Mouse (Mus musculus) ES-E14 (cell line): Measurements from ENCODE around the gene Mog. TPM values are rescaled to one million over a fixed set of nuclear protein-coding genes. Genes with fewer than 3 reads are reported as not detected.

Source experiments
- DNase-seq: peaks from one replicate; pipeline ENCODE4 v3.0.0-alpha.2; 2013; ENCODE audit warnings: low read depth, low spot score
- H3K27ac ChIP-seq: 2 replicates; pipeline ENCODE4 v1.5.1; 2012; ENCODE audit warnings: low read depth, mild to moderate bottlenecking, low read length, moderate library complexity, mixed read lengths; ENCODE audit not compliant: poor library complexity, insufficient read depth, severe bottlenecking
- H3K36me3 ChIP-seq: 2 replicates; pipeline ENCODE4 v1.6.1; 2012; ENCODE audit warnings: mild to moderate bottlenecking, low read length, moderate library complexity, mixed read lengths; ENCODE audit not compliant: control insufficient read depth, poor library complexity, insufficient read depth, severe bottlenecking
- H3K4me1 ChIP-seq, 2 experiments: fragments of 150-350 bp in 1 of 2; sonication (generic) in 1 of 2; 2 replicates each; pipeline ENCODE4 v1.6.1; 2012; ENCODE audit warnings: low read length in 2 of 2, mild to moderate bottlenecking in 1 of 2, mixed read lengths in 1 of 2; ENCODE audit not compliant: control insufficient read depth in 2 of 2, insufficient read depth in 2 of 2, poor library complexity in 1 of 2
- H3K4me3 ChIP-seq, 2 experiments: fragments of 150-350 bp in 1 of 2; sonication (generic) in 1 of 2; 2 replicates each; pipeline ENCODE4 v1.5.1; 2012; ENCODE audit warnings: low read length in 2 of 2, low read depth in 1 of 2, mild to moderate bottlenecking in 1 of 2, mixed read lengths in 1 of 2; ENCODE audit not compliant: insufficient read depth in 1 of 2, poor library complexity in 1 of 2, severe bottlenecking in 1 of 2
- H3K9ac ChIP-seq: 2 replicates; pipeline ENCODE4 v1.6.1; 2012; ENCODE audit warnings: low read depth, mild to moderate bottlenecking, low read length, mixed read lengths; ENCODE audit not compliant: poor library complexity, insufficient read depth, severe bottlenecking
- H3K9me3 ChIP-seq: fragments of 150-350 bp; sonication (generic); 2 replicates; pipeline ENCODE4 v1.6.1; 2012; ENCODE audit warnings: low read depth, mild to moderate bottlenecking, low read length; ENCODE audit not compliant: control insufficient read depth, insufficient read depth
- CHD2 ChIP-seq: IDR thresholded peaks from 2 replicates; pipeline ENCODE4 v1.6.1; 2014; ENCODE audit warnings: mild to moderate bottlenecking, low read depth, low read length, inconsistent platforms
- HCFC1 ChIP-seq: IDR thresholded peaks from 2 replicates; pipeline ENCODE4 v1.6.1; 2012; ENCODE audit warnings: low read length, inconsistent platforms, borderline replicate concordance; ENCODE audit not compliant: insufficient read depth
- MAFK ChIP-seq: IDR thresholded peaks from 2 replicates; pipeline ENCODE4 v1.6.1; 2014; ENCODE audit warnings: mild to moderate bottlenecking, low read depth, low read length, inconsistent platforms; ENCODE audit not compliant: insufficient read depth
- ZC3H11A ChIP-seq: IDR thresholded peaks from 2 replicates; pipeline ENCODE4 v1.6.1; 2012; ENCODE audit warnings: low read depth, mild to moderate bottlenecking, inconsistent platforms, low read length, borderline replicate concordance
- ZNF384 ChIP-seq: IDR thresholded peaks from 2 replicates; pipeline ENCODE4 v1.6.1; 2012; ENCODE audit warnings: low read depth, low read length, inconsistent platforms
- in situ Hi-C, 2 experiments: fragments of 600-800 bp; cut with MboI; formaldehyde crosslinking; loops; one replicate each; pipeline ENCODE4 v1.15.1; 2025; ENCODE audit warnings: low sequenced_read_pairs in 2 of 2, inconsistent platforms in 1 of 2; ENCODE audit not compliant: unreplicated experiment in 2 of 2
- total RNA-seq: library from RNA; depleted of rRNA; stranded (reverse); fragments of 300-350 nt; gene quantifications from 2 replicates; pipeline ENCODE4 v1.2.3, GENCODE M21; 2012

Mog gene
- total RNA-seq, 1 experiment, result 0.62 TPM

- H3K36me3 ChIP-seq, result peaks cover 64% of the 10 kb centered on the region
- H3K4me1 ChIP-seq, result peaks cover 0 to 11% of the 10 kb centered on the region in 2 experiments; a peak in 2 of 4 replicates
- H3K9ac ChIP-seq, result no peak overlapping the region; the same call in 1 of the 2 replicates
- no peaks in the 10 kb centered on the region for H3K9me3 ChIP-seq
- DNase-seq, result no peak
- TF ChIP-seq ZNF384 (no peak), CHD2 (no peak), HCFC1 (no peak), MAFK (no peak), ZC3H11A (no peak)
- H3K4me3 ChIP-seq, result no peak overlapping the region
- in situ Hi-C loops, result no loop called here
- no peak overlapping the region for H3K27ac ChIP-seq
These were observed 39.0 kb upstream of the Mog start for GRCm38 (mm10) chr17:37062101-37062641.

DNA sequence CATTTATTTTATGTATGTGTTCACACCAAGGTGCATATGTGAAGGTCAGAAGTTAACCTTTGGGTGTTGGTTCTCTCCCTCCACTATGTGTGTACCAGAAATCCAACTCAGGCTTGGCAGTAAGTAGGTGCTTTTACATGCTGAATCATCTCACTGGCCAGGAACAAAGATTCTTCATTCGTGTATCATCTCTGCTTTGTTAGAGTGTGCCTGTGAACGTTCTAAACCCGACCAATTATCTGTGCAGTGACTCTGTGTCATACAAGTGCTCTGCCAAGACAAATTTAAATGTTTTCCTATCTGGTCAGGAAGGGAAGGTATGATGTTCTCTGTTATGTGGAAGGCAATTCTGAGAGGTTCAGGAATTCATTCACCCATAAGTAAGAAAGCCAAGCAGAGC is 38.2 kb upstream of the Mog start:
- peaks cover 63% of the 10 kb centered on the region for H3K36me3 ChIP-seq
- H3K9ac ChIP-seq, result no peak overlapping the region
- H3K9me3 ChIP-seq, result no peaks in the 10 kb centered on the region
- in situ Hi-C loops, result no loop called here
- no peak overlapping the region for H3K4me3 ChIP-seq
- peaks cover 0 to 11% of the 10 kb centered on the region in 2 experiments; a peak in 2 of 4 replicates for H3K4me1 ChIP-seq
- H3K27ac ChIP-seq, result no peak overlapping the region
- TF ChIP-seq ZNF384, result no peak
- TF ChIP-seq CHD2, result no peak
- TF ChIP-seq MAFK, result no peak
- no peak for TF ChIP-seq HCFC1
- no peak for TF ChIP-seq ZC3H11A
- DNase-seq, result no peak

- in situ Hi-C loops, result no loop called here
- TF ChIP-seq MAFK (no peak), ZNF384 (no peak), CHD2 (no peak), ZC3H11A (no peak), HCFC1 (no peak)
- Histone ChIP-seq H3K4me1 (peaks cover 0 to 2% of the 10 kb centered on the region in 2 experiments; a peak in 2 of 4 replicates), H3K9ac (no peak overlapping the region), H3K27ac (no peak overlapping the region), H3K4me3 (no peak overlapping the region), H3K36me3 (peaks cover 64% of the 10 kb centered on the region), H3K9me3 (no peaks in the 10 kb centered on the region)
- DNase-seq, result no peak
These were observed 33.8 kb upstream of the Mog start for GRCm38 (mm10) chr17:37056957-37057356.

GRCm38 (mm10) chr17:37051745-37052144 is 28.5 kb upstream of the Mog start:
- H3K9ac ChIP-seq, result no peak overlapping the region
- peaks cover 47% of the 10 kb centered on the region for H3K36me3 ChIP-seq
- in situ Hi-C loops, result no loop called here
- no peak for TF ChIP-seq CHD2
- TF ChIP-seq MAFK, result no peak
- no peak for TF ChIP-seq HCFC1
- TF ChIP-seq ZC3H11A, result no peak
- TF ChIP-seq ZNF384, result no peak
- peaks cover 5 to 7% of the 10 kb centered on the region in 2 experiments; a peak in 2 of 4 replicates for H3K4me1 ChIP-seq
- DNase-seq, result no peak
- no peaks in the 10 kb centered on the region for H3K9me3 ChIP-seq
- no peak overlapping the region for H3K27ac ChIP-seq
- H3K4me3 ChIP-seq, result peak overlapping the region in 1 of 2 experiments; percentile 79; a peak in 1 of 4 replicates

DNA sequence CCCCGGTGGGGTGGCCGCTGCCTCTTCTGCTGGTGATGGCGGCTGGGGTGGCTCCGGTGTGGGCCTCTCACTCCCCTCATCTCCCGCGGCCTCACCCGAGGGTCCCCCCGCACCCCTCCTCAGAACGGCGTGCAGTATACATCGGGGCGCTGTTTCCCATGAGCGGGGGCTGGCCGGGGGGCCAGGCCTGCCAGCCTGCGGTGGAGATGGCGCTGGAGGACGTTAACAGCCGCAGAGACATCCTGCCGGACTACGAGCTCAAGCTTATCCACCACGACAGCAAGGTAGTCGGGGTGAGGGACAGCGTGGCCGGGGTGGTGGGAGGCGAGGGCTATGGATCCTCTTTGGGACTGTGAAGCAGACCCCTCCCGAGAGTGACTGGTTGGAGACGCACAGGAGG is 27.7 kb upstream of the Mog start:
- peaks cover 40% of the 10 kb centered on the region for H3K36me3 ChIP-seq
- no peak overlapping the region for H3K27ac ChIP-seq
- peaks cover 5 to 7% of the 10 kb centered on the region in 2 experiments; a peak in 2 of 4 replicates for H3K4me1 ChIP-seq
- in situ Hi-C loops, result no loop called here
- TF ChIP-seq ZNF384, result no peak
- TF ChIP-seq HCFC1, result no peak
- no peak for TF ChIP-seq MAFK
- TF ChIP-seq CHD2, result no peak
- TF ChIP-seq ZC3H11A, result no peak
- no peaks in the 10 kb centered on the region for H3K9me3 ChIP-seq
- no peak for DNase-seq
- peak overlapping the region; percentile 79 to 87 for H3K4me3 ChIP-seq
- peak overlapping the region; percentile 82 for H3K9ac ChIP-seq
